Mouse (Mus musculus) thymus, adult 2 months (tissue): ENCODE results near the gene Slc13a2.

Experiments used
- CTCF ChIP-seq: fragments of 200-500 bp; IDR thresholded peaks from 2 replicates; pipeline ENCODE4 v1.5.1; 2012; ENCODE audit warnings: mild to moderate bottlenecking, control low read depth, low read length, moderate library complexity, borderline replicate concordance; ENCODE audit not compliant: control insufficient read depth, poor library complexity, insufficient read depth; ENCODE audit errors: extremely low read depth
- POLR2A ChIP-seq: fragments of 200-500 bp; IDR thresholded peaks from 2 replicates; pipeline ENCODE4 v1.6.1; 2012; ENCODE audit warnings: mild to moderate bottlenecking, low read length, control low read depth, moderate library complexity; ENCODE audit not compliant: control insufficient read depth, poor library complexity, insufficient read depth; ENCODE audit errors: extremely low read depth

- TF ChIP-seq CTCF (no peak), POLR2A (no peak)
Measured at GRCm38 (mm10) chr11:78367456-78368225, 54.4 kb downstream of the Slc13a2 start.
